Mouse (Mus musculus) gastrocnemius, postnatal 14 days (tissue): ENCODE data around the gene Hao2. TPM values are rescaled to one million over a fixed set of nuclear protein-coding genes. Genes with fewer than 3 reads are reported as not detected.

Source experiments
- DNase-seq: peaks from one replicate; pipeline ENCODE4 v3.0.0; 2021; ENCODE audit warnings: mixed read lengths
- intact Hi-C: fragments of 180-260 bp; cut with DNase I; formaldehyde crosslinking; loops from one replicate; pipeline ENCODE4 v1.15.1; 2025; ENCODE audit warnings: low total_unique reads
- total RNA-seq, 2 experiments: library from RNA; stranded (reverse); gene quantifications; 2 replicates each; pipeline ENCODE4 v1.2.3; 2021

Hao2 gene
- total RNA-seq, 2 experiments from 2014 or later, result not detected

DNA sequence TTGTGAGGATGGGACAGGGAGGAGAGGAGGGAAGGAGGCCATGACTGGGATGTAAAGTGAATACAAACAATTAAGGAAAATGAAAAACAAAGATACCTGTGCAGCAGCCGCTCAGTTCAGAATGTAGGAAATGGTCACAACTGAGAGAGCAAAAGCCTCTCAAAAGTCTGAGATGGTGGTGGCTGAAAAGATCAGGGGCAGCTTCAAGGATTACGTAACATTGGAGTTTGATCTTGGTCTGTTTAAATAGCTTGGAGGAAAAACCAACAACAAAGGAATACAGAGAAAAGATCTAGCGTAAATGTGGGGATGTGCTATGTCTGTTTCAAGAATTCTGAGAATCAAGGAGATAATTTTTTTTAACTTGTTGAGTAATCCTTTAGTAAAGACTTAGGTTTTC lies 33.5 kb downstream of the Hao2 start, which contains the start of gene Hsd3b1:
TSS of gene Hsd3b1 (minus strand) at position 219 of the 400 bp plus-strand sequence.
- DNase-seq, result no peak
- intact Hi-C loops, result no loop called here

DNA sequence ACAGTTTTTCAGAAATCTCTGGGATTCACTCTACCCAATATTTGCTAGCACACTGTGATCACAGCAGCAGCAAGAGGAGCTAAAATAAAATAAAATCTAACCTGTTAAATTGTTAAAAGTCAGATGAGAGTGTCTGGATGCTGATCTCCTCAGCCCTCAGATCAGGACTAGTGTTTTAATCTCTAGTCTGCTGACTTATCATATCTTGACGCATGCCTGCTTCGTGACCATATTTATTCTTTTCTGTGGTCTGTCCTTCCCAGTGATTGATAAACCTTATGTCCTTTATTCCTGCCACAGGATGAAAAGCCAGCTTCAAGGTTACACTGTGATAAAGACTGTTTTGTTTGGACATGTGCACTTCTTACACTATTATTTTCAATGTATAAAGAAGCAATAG lies 35.0 kb downstream of the Hao2 start:
- no peak for DNase-seq
- intact Hi-C loops, result no loop called here

- intact Hi-C loops, result no loop called here
- no peak for DNase-seq
Observed at GRCm38 (mm10) chr3:98856892-98857291, 36.1 kb downstream of the Hao2 start.

- DNase-seq, result no peak
- intact Hi-C loops, result no loop called here
Observed at GRCm38 (mm10) chr3:98855160-98855559, 37.9 kb downstream of the Hao2 start.

DNA sequence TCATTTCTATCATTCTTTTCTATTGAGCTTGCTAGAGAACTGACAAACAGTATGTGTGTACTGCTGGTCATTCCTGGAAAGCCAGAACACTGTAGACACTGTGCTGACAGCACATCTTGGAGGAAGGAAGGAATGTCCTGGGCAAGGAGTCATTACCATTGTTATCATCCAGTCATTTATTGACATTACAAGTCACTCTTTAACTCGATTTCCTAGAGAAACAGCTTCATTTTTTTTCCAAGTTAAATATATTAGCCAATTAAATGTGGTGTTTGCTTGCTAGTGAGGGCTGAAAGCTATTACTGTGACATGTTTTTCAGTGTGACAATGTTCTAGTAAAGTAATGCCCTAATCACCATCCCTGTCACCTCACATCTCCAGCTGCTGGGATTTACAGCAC lies 39.4 kb downstream of the Hao2 start:
- intact Hi-C loops, result no loop called here

GRCm38 (mm10) chr3:98853051-98853450 lies 40.0 kb downstream of the Hao2 start:
- no peak for DNase-seq
- intact Hi-C loops, result no loop called here

More for the DNA sequence above, 39.4 kb downstream of the Hao2 start:
- no peak for DNase-seq

DNA sequence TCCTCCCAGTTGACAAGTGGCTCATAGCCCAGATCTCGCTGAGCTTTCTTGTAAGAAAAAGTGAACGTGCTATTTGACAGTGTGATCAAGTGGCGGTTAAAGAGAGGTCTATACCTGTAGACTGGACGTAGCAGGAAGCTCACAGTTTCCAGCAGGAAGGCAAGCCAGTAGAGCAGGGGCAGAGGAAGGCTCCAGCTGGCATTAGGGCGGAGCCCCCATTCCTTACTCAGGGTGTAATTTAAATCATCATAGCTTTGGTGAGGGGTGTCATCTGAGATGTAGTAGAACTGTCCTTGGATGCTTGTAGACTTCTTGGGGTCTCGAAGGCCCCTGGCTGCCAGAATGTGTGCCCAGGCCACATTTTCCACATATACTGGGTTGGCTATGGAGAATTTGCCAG lies 40.4 kb downstream of the Hao2 start:
- intact Hi-C loops, result no loop called here

GRCm38 (mm10) chr3:98851853-98852252 lies 41.2 kb downstream of the Hao2 start:
- intact Hi-C loops, result no loop called here
- no peak for DNase-seq

More for the DNA sequence above, 40.4 kb downstream of the Hao2 start:
- DNase-seq, result no peak

DNA sequence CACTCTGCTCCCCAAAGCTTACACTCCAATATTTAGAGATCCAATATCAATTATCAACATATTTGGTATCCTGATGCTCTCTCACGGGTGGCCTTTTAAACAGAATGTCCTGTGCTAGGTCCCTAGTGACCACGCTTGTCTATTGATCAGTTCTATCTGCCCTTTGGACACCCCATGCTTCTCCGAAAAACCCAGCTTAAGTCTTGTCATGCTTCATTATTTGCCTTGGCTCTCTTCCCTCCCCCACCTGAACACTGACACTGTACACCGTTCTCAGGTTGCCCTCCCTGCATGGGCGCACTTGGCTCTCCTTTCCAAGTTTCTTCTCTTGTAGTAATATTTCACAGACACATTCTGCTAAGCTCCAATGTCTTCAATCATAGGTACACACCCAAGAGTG lies 42.8 kb downstream of the Hao2 start:
- DNase-seq, result no peak
- intact Hi-C loops, result no loop called here

- intact Hi-C loops, result no loop called here
- no peak for DNase-seq
Observed at GRCm38 (mm10) chr3:98848898-98849297, 44.1 kb downstream of the Hao2 start.

Other genes with a start within 250 kb of the Hao2 start
- not detected for gene Hsd3b2, start 168.7 kb downstream of the Hao2 start, total RNA-seq
- not detected for gene Hsd3b3, start 130.1 kb downstream of the Hao2 start, total RNA-seq
- not detected for gene Hsd3b6, start 78.8 kb downstream of the Hao2 start, total RNA-seq
- gene Hsd3b1, start 33.4 kb downstream of the Hao2 start, total RNA-seq, result not detected
- gene Wars2, start 247.8 kb upstream of the Hao2 start, total RNA-seq, result 1 to 10 TPM; 4.9 to 5.6 TPM